Mouse (Mus musculus) MN1 (cell line): ENCODE results near the gene Chrna4.

Source experiments
- DNase-seq: peaks from one replicate; pipeline ENCODE4 v3.0.0-alpha.2; 2016; ENCODE audit warnings: low spot score

Gene Chrna4

DNA sequence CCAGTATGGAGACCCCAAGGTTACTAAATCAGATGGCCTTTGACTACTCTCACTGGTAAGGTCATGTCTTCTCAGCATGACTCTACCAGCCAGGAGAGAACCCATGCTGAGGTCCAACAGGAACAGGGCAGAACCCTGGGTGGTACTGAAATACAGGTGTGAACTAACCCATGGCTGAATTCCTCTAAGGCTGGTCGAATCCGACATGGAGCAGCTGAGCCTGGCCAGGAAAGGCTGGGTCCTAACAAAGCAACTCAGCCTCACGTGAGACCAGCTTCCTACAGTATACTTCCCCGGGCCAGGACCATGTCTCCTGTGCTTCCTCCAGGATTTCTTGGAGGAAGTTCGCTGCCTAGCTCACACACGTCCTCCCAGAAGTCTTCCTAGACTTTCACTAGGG lies 6.8 kb downstream of the Chrna4 start:
- no peak for DNase-seq

- DNase-seq: no peak
Observed at GRCm38 (mm10) chr2:181035186-181035585, 8.2 kb downstream of the Chrna4 start.

DNA sequence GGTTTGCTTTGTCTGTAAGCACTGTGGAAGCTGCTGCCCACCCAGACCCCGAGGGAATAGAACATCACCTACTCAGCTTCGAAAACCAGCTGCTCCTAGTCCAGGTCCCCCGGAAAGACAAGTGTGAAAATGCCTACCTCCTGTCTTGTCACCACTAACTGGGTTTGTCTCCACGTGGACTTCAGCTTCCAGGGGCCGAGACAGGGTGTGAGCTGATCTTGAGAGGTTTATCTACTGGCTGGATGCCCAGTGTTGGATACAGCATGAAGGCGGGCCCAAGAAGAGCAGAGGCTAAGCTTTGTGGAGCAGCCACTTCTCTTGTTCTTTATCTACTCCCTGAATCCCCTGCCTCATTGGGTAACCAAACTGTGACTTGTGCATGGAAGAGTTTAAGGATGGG lies 10.0 kb downstream of the Chrna4 start:
- no peak for DNase-seq

DNA sequence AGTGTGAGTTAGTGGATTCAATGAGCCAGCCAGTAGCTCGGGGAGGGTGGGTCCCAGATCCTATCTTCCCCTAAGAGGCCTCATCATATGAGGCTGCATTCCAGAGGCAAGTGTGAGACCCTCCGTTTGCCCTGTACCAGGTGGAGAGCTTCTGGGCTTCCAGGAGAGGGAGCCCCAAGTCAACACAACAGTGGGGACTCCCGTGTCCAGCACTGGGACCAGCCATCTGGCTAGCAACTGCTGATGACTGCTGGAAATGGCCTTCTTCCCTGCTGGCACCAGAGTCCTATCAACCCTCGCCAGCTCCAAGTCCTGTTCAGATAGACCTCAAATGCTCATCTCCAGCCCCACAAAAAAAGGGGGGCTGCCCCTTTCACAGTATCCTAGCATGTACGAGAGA lies 10.9 kb downstream of the Chrna4 start:
- peak; percentile 44 for DNase-seq

DNA sequence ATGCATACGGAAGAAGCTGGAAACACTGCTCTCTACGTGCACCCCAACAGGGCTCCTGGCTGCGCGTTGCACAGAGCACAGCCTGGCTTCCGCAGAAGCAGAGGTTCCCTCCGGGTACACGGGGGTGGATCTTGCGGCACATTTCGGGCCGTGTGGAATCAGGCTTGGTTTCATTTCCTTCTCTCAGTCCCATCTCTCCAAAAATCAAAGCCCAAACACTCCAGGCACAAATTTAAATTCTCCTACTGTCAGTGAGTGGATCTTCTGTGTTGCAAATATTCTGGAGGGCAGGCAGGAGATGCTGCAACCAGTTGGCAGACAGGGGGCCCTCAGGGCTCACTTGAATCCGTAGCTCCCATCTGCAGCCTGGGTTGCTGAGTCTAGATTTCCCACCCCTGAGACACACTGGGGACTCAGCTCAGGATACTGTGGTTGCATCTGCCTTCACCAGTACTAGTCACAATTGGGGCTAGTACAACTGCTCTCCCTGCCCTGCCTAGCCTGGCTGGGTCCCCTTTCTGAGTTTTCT lies 11.9 kb downstream of the Chrna4 start:
- DNase-seq: no peak

DNA sequence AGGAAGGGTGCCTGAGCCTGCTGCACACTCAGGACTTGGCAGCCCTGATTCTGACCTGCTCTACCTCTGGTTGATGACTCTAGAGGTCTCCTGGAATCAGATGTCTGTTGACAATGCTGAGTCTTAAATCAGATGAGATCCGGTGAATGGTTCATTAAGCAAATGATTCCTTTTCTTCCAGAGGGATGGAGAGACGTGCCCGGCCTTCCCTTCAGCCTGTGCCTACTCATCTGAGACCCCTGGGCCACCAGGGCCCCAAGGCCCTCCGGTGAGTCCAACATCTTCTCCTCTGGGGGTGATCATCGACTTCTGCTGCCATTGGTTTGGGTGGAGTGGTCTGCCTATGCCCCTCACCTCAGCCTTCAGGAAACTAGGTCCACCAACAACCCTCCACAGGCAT lies 35.0 kb downstream of the Chrna4 start:
- DNase-seq: no peak

GRCm38 (mm10) chr2:181007054-181007453 lies 36.3 kb downstream of the Chrna4 start:
- DNase-seq: no peak

GRCm38 (mm10) chr2:180996905-180997304 lies 46.4 kb downstream of the Chrna4 start:
- no peak for DNase-seq

GRCm38 (mm10) chr2:180996436-180996835 lies 46.9 kb downstream of the Chrna4 start:
- DNase-seq: peak; percentile 65

- no peak for DNase-seq
Observed at GRCm38 (mm10) chr2:180995457-180995856, 47.9 kb downstream of the Chrna4 start.

DNA sequence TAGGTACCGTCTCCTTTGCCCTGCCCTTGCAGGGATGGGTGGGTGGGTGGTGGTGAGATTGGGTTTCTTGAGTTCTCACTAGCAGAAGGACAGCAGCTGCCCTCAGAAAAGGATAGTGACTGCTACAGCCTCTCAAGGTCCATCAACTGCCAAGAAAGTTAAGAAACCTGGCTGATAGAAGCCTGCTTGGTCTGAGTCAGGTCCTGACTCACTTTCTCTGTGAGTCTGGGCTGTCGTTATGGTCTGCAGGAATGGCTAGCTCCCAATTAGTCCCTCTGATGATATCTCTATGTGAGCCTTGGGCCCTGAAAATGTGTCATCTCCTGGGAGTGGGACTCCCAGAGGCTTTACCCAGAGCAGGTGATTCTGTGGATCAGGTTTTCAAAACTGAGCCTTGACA lies 49.0 kb downstream of the Chrna4 start:
- no peak for DNase-seq

DNA sequence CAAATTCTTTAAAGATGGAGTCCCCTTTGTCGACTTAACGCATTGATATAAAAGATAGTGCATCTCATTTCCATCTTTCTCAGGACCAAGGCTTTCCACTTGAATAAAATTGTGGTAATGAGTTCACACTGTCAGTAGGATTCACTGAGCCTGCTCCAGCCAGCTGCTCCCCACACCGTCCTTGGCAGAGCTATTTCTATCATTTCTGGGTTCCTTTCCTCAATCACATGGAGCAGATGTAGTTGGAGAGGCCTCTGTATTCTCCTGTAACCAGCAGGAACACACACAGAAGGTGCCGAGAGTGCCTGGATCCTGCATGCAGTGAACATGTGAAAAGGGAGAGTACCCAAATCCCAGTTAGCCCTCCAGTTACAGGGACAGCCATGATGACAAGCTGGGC lies 53.0 kb downstream of the Chrna4 start:
- no peak for DNase-seq

DNA sequence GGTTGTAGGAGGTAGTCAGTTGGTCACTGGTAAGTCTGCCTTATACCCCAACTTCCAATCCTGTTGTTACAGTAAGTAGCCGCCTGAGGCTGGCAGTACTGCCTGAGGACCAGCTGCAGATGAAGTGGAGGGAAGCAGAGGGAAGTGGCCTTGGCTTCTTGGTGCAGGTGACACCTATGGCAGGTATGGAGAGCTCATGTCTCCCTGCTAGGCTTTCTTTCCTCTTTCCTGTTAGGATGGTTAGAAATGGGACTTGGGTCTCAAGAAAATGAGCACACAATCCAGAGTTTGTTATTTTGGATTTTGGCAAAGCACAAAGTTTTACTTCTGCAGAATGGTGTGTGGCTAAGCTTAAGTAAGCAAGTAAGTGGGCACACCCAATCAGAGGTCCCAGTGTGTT lies 54.4 kb downstream of the Chrna4 start:
- DNase-seq: no peak

- no peak for DNase-seq
Observed at GRCm38 (mm10) chr2:180988347-180988913, 54.9 kb downstream of the Chrna4 start.

GRCm38 (mm10) chr2:180987432-180988030 lies 55.8 kb downstream of the Chrna4 start:
- no peak for DNase-seq

DNA sequence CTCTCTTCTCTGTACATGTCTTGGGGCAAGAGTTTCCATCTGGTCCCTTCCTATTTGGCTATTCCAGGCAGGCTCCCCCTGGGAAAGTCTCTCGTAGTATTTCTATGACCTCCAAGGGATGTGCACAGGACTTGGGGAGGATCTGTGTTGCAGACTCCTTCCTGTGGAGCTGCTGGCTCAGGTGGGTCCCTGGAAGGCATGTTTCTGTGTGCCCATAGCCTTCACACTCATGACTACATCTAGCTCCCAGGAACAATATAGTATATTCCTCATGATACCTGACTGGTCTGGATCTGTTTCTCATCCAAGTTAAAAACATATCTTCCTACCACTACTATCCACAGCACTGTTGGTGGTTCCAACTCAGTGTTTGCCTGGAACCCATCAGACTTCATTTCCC lies 56.3 kb downstream of the Chrna4 start:
- DNase-seq: no peak

- DNase-seq: no peak
Observed at GRCm38 (mm10) chr2:180986449-180986848, 56.9 kb downstream of the Chrna4 start, which contains the start of gene Col20a1. Col20a1 (plus strand) TSS chr2:180986535.

DNA sequence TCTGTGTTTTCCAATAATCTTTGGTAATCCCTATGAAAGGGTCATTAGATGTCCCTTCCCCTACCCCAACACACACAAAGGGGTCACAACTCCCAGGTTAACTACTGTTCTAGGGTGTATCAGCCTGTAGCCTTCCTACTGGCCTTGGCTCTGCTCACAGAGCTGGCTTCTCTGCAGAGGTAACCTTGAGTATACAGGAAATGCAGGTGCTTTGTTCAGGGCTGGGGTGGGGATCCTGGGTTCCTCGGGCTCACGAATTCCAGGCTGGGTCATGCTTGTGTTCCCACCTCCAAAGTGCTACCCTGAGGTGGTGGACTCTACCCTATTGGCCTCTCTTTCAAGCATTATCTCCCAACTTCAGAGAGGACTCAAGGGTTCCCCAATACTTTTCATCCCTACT lies 57.7 kb downstream of the Chrna4 start:
- DNase-seq: no peak

DNA sequence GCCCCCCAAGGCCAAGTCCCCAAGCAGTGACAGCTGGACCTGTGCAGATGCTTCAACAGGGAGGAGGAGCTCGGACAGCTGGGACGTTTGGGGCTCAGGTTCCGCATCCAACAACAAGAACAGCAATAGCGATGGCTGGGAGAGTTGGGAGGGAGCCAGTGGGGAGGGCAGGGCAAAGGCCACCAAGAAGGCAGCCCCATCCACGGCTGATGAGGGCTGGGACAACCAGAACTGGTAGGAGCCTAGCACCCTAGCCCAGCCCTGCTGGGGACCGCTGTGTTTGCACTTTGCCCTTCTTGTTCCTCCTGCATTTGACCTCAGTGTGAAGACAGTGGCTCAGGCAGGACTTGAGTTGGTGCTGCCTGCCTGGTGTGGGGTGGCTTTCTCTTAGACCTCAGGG lies 62.2 kb downstream of the Chrna4 start:
- DNase-seq: no peak
